Mouse (Mus musculus) hindbrain, postnatal 0 days (tissue): ENCODE measurements around the gene Hesx1. TPM values are rescaled to one million over a fixed set of nuclear protein-coding genes. Genes with fewer than 3 reads are reported as not detected.
A peak's percentile ranks its signal among the peaks of the same experiment; 100 is the strongest.
"Not testable (repeated sequence)": the region's sequence is repeated elsewhere in the genome, so short reads cannot be mapped to it uniquely, and the experiment has no call there.

Experiments
- ATAC-seq: fragments of 200-750 bp; cut with Nextera tagmentation; 2 replicates; pipeline ENCODE4 v1.8.0; 2017; ENCODE audit warnings: mild to moderate bottlenecking, moderate TSS enrichment, moderate library complexity
- DNase-seq: peaks from one replicate; pipeline ENCODE4 v3.0.0-alpha.2; 2015; ENCODE audit warnings: low spot score
- H3K27ac ChIP-seq: fragments of 300-500 bp; sonication (generic); 2 replicates; pipeline ENCODE4 v1.5.1; 2014; ENCODE audit warnings: mild to moderate bottlenecking
- H3K27me3 ChIP-seq: fragments of 300-500 bp; sonication (generic); 2 replicates; pipeline ENCODE4 v1.6.1; 2014; ENCODE audit warnings: low read length, mixed read lengths; ENCODE audit not compliant: insufficient read depth
- H3K36me3 ChIP-seq: fragments of 300-500 bp; sonication (generic); 2 replicates; pipeline ENCODE4 v1.6.1; 2014; ENCODE audit warnings: low read length, mixed read lengths; ENCODE audit not compliant: insufficient read depth
- H3K4me1 ChIP-seq: fragments of 300-500 bp; sonication (generic); 2 replicates; pipeline ENCODE4 v1.6.1; 2014; ENCODE audit warnings: antibody characterized with exemption, low read length, mixed read lengths; ENCODE audit not compliant: insufficient read depth
- H3K4me2 ChIP-seq: fragments of 300-500 bp; sonication (generic); 2 replicates; pipeline ENCODE4 v1.6.1; 2014; ENCODE audit warnings: low read depth, mild to moderate bottlenecking, low read length, moderate library complexity, mixed read lengths
- H3K4me3 ChIP-seq: fragments of 300-500 bp; sonication (generic); 2 replicates; pipeline ENCODE4 v1.5.1; 2014; ENCODE audit warnings: low read length
- H3K9ac ChIP-seq: fragments of 300-500 bp; sonication (generic); replicated peaks from 2 replicates; pipeline ENCODE4 v1.6.1; 2014; ENCODE audit warnings: mild to moderate bottlenecking, low read length, moderate library complexity, mixed read lengths
- H3K9me3 ChIP-seq: fragments of 300-500 bp; sonication (generic); 2 replicates; pipeline ENCODE4 v1.6.1; 2016; ENCODE audit warnings: low read length, mixed read lengths
- CTCF ChIP-seq: IDR thresholded peaks from 2 replicates; pipeline ENCODE4 v1.5.1; 2016; ENCODE audit warnings: antibody characterized with exemption, control low read depth, low read depth
- WGBS: fragments of 180-500 bp; shearing (Covaris S2); extraction: QIAGEN DNeasy Blood & Tissue Kit; methylation state at CpG from one replicate; pipeline ENCODE4 v1.1.7; 2014; 5-methylcytosine and 5-hydroxymethylcytosine counted together
- polyA plus RNA-seq: library from polyadenylated mRNA; unstranded; fragments of >200 nt; fragmentation: Nextera tagmentation; extraction: Ambion mirVana; gene quantifications from 2 replicates; pipeline ENCODE4 v1.2.1, GENCODE M21; 2015
- total RNA-seq: library from RNA; depleted of rRNA; stranded (reverse); fragments of >200 nt; gene quantifications from 2 replicates; pipeline ENCODE4 v1.2.3, GENCODE M21; 2014; rRNA removed

Gene Hesx1
- total RNA-seq (0.25 TPM in 1 of 2 replicates, not detected in the other), polyA plus RNA-seq (0.19 and 0.59 TPM in 2 replicates)

DNA sequence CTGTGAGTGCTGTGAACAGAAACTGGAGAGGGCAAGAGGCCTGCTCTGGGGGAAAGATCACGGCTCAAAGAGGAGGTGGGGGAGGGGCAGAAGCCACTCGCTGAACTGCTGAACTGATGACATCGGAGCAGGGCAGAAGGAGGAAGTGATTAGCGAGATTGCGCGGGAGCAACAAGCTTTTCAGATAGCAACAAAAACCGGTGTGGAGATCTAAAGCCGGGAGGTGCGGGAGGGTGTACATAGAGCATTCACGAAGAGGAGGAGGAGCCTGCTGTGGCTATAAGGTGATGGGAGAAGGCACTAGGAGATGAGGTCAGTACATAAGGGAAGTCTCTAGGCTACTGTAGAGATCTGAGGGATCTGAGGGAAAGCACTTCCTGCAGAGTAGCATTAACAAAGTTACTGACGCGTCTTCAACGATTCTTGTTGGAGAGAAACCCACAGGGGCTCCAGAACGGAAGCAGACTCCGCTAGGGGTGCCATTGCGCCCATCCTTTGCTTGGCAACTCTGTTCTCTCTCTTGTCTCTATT lies at the start of gene Hesx1:
Gene Hesx1, plus strand, starts transcription at position 206 of the 531 bp plus-strand sequence.
- DNase-seq (peak; percentile 55), ATAC-seq (peak; percentile 61)
- Histone ChIP-seq H3K4me1 (no peaks in the 10 kb centered on the region), H3K4me2 (peak within 1 kb of the TSS; percentile 54), H3K27me3 (no peaks in the 10 kb centered on the region), H3K9ac (no peak within 1 kb of the TSS), H3K27ac (no peak within 1 kb of the TSS), H3K9me3 (no peaks in the 10 kb centered on the region), H3K4me3 (peak within 1 kb of the TSS; percentile 33), H3K36me3 (no peaks in the 10 kb centered on the region)
- WGBS = 6% methylated on average over 16 of the region's 16 CpGs
- peak; percentile 49 for TF ChIP-seq CTCF

DNA sequence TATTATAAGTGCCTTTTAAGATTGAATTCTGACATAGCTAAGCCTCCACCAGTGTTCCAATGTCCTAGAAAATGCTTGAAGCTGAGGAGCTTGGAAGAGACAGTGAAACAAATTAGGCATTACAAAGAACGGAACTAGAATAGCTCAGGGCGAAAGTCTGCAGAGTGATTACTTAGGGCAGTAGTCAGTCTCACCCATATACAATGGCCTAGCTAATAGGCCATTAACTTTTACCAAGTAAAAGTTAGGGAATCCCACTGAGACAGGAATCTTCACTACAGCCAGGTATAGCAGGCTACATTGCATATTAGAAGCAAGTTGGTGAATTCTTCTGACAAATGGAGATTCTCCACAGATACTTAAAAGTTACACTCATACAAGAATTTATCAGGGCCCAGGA lies 38.1 kb upstream of the Hesx1 start:
- not testable (repeated sequence) for H3K4me2 ChIP-seq, H3K27me3 ChIP-seq, H3K36me3 ChIP-seq, H3K4me3 ChIP-seq, H3K4me1 ChIP-seq, H3K9ac ChIP-seq, H3K27ac ChIP-seq, H3K9me3 ChIP-seq, ATAC-seq, DNase-seq
- WGBS = 52% methylated on average over 2 of the region's 2 CpGs

DNA sequence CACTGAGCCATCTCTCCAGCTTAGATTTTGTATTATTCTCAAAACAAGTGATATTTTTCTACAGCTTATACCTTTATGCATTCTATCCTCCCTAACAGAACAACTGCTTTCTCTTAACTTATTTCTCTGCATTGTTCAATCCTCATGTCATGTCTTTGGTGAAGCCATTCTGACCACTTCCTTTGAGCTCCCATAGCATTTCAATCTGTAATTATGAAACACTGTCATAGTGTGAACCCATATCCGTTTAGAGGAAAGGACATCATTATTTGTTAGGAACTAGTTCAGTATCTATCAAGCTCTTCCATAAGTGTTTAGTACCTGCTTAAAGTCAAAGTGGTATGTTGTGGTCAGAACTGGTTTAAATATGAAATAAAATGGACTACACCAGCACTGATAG lies 33.7 kb upstream of the Hesx1 start:
- Histone ChIP-seq H3K27ac (no peak overlapping the region), H3K4me1 (no peaks in the 10 kb centered on the region), H3K9me3 (no peaks in the 10 kb centered on the region), H3K27me3 (no peaks in the 10 kb centered on the region), H3K9ac (no peak overlapping the region), H3K4me3 (no peak overlapping the region), H3K4me2 (no peak overlapping the region), H3K36me3 (peaks cover 7% of the 10 kb centered on the region; the same call in 1 of the 2 replicates)
- no peak for TF ChIP-seq CTCF
- 92% methylated on average over 1 of the region's 1 CpGs for WGBS
- DNase-seq (no peak), ATAC-seq (no peak)

DNA sequence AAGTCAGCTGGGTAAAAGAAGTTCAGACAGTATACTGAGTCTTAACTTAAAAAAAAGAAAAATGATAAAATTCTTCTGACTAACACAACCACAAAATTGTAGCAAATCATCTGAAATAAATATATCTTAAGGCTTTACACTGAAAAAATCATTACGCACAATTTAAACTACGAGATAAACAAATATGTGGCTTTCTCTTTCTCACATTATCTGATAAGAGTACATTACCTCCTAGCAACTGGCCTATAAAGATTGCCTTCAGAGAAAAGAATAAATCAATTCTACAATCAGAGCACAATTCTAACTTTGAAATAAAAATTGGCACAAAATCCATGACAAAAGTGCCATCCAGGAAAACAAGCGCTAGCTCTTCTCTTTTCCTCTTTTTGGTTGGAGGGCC lies 25.1 kb upstream of the Hesx1 start:
- ATAC-seq = no peak
- peak overlapping the region; percentile 97; the same call in 1 of the 2 replicates for H3K27ac ChIP-seq

DNA sequence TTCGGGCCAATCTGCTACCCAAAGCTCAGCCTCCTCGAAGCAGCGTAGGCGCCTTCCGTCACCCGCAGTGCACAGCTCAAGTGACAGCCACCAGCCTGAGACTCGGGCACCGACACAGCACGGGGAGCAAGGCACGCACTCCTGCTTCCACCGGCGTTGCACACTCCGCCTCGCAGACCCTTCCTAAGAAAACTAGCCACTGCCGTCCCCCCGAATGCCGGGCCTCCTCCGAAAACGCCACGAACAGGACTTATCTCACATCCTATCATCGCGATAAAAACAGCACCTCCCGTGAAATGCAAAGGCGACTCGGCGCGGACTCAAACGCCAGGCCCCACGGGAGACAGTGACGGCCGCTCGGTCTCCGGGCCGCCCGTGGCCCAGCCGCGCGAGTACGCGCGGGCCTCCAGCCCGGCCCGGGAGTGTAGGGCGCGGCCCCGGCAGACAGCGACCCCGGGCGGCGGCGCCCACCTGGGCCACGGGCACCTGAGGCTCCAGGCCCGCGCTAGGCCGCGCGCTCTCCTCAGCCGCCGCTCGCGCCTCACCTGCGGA lies 24.3 kb upstream of the Hesx1 start:
- peak; percentile 86 for ATAC-seq
- H3K9ac ChIP-seq = peak overlapping the region; percentile 97
- H3K36me3 ChIP-seq = no peaks in the 10 kb centered on the region
- no peak for TF ChIP-seq CTCF
- peak overlapping the region; percentile 77 for H3K4me2 ChIP-seq
- 1% methylated on average over 56 of the region's 62 CpGs for WGBS
- peaks cover 5% of the 10 kb centered on the region; the same call in 1 of the 2 replicates for H3K4me1 ChIP-seq
- H3K9me3 ChIP-seq = no peaks in the 10 kb centered on the region
- peak overlapping the region; percentile 97 for H3K27ac ChIP-seq
- H3K4me3 ChIP-seq = peak overlapping the region; percentile 96
- H3K27me3 ChIP-seq = no peaks in the 10 kb centered on the region
- peak; percentile 85 for DNase-seq

More for the DNA sequence above, 25.1 kb upstream of the Hesx1 start:
- TF ChIP-seq CTCF = no peak
- peak overlapping the region; percentile 97 for H3K9ac ChIP-seq
- peak overlapping the region; percentile 96 for H3K4me3 ChIP-seq
- no peaks in the 10 kb centered on the region for H3K36me3 ChIP-seq
- peaks cover 5% of the 10 kb centered on the region; the same call in 1 of the 2 replicates for H3K4me1 ChIP-seq
- H3K9me3 ChIP-seq = no peaks in the 10 kb centered on the region
- H3K27me3 ChIP-seq = no peaks in the 10 kb centered on the region
- WGBS = 66% methylated on average over 3 of the region's 3 CpGs
- peak overlapping the region; percentile 77 for H3K4me2 ChIP-seq
- no peak for DNase-seq

DNA sequence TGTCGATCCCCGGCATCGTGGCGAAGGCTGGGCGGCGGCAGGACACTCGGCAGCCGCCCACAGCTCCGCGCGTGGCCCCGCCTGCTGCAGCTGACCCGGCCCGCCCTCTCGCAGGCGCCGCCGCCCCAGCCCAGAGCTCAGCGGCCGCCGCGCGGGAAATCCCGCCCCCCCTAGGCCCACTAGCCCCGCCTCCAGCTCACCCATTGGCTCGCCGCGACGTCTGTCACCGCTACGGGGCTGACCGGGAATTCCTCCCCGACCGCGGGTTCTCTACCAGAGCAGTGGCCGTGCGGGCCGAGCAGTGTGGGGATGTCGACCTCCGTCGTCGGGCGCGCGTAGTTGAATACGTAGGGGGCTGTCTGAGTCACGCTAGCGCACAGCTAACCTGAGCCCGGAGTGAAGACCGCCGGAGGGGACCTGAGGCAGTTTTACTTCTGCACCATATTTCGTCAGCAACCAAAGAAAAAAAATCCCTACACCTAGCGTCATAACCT lies 23.7 kb upstream of the Hesx1 start:
- Histone ChIP-seq H3K4me3 (peak overlapping the region; percentile 96), H3K4me1 (peaks cover 5% of the 10 kb centered on the region; the same call in 1 of the 2 replicates), H3K27me3 (no peaks in the 10 kb centered on the region), H3K36me3 (no peaks in the 10 kb centered on the region), H3K27ac (peak overlapping the region; percentile 97), H3K4me2 (peak overlapping the region; percentile 77), H3K9ac (peak overlapping the region; percentile 97), H3K9me3 (no peaks in the 10 kb centered on the region)
- ATAC-seq (peak; percentile 99), DNase-seq (peak; percentile 97)
- no peak; the same call in 1 of the 2 replicates for TF ChIP-seq CTCF
- 1% methylated on average over 38 of the region's 53 CpGs for WGBS
